Mouse (Mus musculus) kidney, postnatal 0 days (tissue): ENCODE measurements around the gene Hoxd10. TPM values are rescaled to one million over a fixed set of nuclear protein-coding genes. Genes with fewer than 3 reads are reported as not detected.
A peak's percentile ranks its signal among the peaks of the same experiment; 100 is the strongest.

ENCODE experiments used
- ATAC-seq: fragments of 200-750 bp; cut with Nextera tagmentation; replicated peaks from 2 replicates; pipeline ENCODE4 v1.8.0; 2017; ENCODE audit warnings: low read depth, moderate number of reproducible peaks, moderate TSS enrichment, moderate library complexity; ENCODE audit not compliant: low FRiP score
- DNase-seq: peaks from one replicate; pipeline ENCODE4 v3.0.0-alpha.2; 2016; ENCODE audit warnings: low spot score
- H3K27ac ChIP-seq: fragments of 300-500 bp; sonication (generic); 2 replicates; pipeline ENCODE4 v1.5.1; 2014; ENCODE audit warnings: mild to moderate bottlenecking
- H3K27me3 ChIP-seq: fragments of 300-500 bp; sonication (generic); 2 replicates; pipeline ENCODE4 v1.6.1; 2014; ENCODE audit warnings: low read length, mixed read lengths; ENCODE audit not compliant: insufficient read depth
- H3K36me3 ChIP-seq: fragments of 300-500 bp; sonication (generic); 2 replicates; pipeline ENCODE4 v1.6.1; 2014; ENCODE audit warnings: low read length, mixed read lengths; ENCODE audit not compliant: insufficient read depth
- H3K4me1 ChIP-seq: fragments of 300-500 bp; sonication (generic); replicated peaks from 2 replicates; pipeline ENCODE4 v1.6.1; 2014; ENCODE audit warnings: antibody characterized with exemption, low read length, mixed read lengths; ENCODE audit not compliant: insufficient read depth
- H3K4me2 ChIP-seq: fragments of 300-500 bp; sonication (generic); 2 replicates; pipeline ENCODE4 v1.6.1; 2014; ENCODE audit warnings: mild to moderate bottlenecking, low read length, moderate library complexity, mixed read lengths
- H3K4me3 ChIP-seq: fragments of 300-500 bp; sonication (generic); replicated peaks from 2 replicates; pipeline ENCODE4 v1.5.1; 2014; ENCODE audit warnings: low read depth, low read length
- H3K9ac ChIP-seq: fragments of 300-500 bp; sonication (generic); 2 replicates; pipeline ENCODE4 v1.6.1; 2014; ENCODE audit warnings: low read depth, low read length
- H3K9me3 ChIP-seq: fragments of 300-500 bp; sonication (generic); replicated peaks from 2 replicates; pipeline ENCODE4 v1.6.1; 2016; ENCODE audit warnings: low read length, inconsistent platforms, mixed read lengths
- CTCF ChIP-seq: IDR thresholded peaks from 2 replicates; pipeline ENCODE4 v1.5.1; 2016; ENCODE audit warnings: antibody characterized with exemption, low read depth, mild to moderate bottlenecking, moderate library complexity
- WGBS: fragments of 180-500 bp; shearing (Covaris S2); extraction: QIAGEN DNeasy Blood & Tissue Kit; methylation state at CpG from one replicate; pipeline ENCODE4 v1.1.7; 2014; 5-methylcytosine and 5-hydroxymethylcytosine counted together
- polyA plus RNA-seq: library from polyadenylated mRNA; unstranded; fragments of >200 nt; fragmentation: Nextera tagmentation; extraction: Ambion mirVana; gene quantifications from 2 replicates; pipeline ENCODE4 v1.2.1, GENCODE M21; 2015

Hoxd10 gene
- polyA plus RNA-seq, 1 experiment from 2014 or later, result 44.6 TPM

DNA sequence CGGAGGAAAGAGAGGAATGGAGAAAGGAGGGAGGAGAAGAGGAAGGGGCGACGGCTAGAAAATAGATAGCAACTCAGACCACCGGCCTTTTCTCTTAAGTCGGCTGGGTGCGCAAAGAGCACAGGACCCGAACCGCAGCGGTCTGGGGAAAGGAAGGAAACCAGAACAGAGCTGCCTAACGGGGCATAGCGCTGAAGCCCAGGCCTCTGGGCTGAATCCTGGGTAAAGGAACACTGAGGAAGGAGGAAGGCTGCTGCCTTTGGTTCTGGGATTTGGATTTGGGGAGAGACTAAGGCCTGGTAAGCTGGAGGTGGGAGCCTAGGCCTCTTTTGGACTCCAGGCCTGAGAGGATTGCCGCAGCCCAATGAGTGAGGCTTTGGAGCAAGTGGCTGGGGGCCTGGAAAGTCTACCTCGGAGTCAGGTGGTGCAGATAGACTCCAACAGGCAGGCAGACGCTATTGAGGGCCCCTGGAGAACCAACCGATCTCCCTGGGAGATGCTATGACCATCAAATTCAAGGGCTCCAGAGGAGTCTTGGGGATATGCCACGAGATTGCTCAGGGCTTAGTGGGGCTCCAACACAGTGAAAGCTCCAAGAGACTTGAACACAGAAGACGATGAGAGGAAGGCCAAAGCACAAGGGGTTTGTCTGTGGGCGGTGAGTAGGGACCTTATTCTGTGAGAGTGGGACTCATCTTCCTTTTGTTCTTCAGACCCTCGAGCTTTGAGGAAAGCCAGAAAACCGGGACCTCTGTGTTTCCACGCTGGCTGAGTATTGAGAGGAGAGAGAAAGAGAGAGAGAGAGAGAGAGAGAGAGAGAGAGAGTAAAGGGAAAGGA lies 10.9 kb upstream of the Hoxd10 start:
- Histone ChIP-seq H3K9me3 (no peaks in the 10 kb centered on the region), H3K36me3 (no peaks in the 10 kb centered on the region), H3K9ac (peak overlapping the region; percentile 98), H3K4me1 (peaks cover 8% of the 10 kb centered on the region; the same call in 1 of the 2 replicates), H3K4me3 (peak overlapping the region; percentile 82), H3K27me3 (peaks cover 5% of the 10 kb centered on the region; the same call in 1 of the 2 replicates), H3K27ac (peak overlapping the region; percentile 96), H3K4me2 (peak overlapping the region; percentile 76)
- ATAC-seq (no peak), DNase-seq (no peak)
- 6% methylated on average over 21 of the region's 21 CpGs for whole genome bisulfite sequencing
- no peak for TF ChIP-seq CTCF

DNA sequence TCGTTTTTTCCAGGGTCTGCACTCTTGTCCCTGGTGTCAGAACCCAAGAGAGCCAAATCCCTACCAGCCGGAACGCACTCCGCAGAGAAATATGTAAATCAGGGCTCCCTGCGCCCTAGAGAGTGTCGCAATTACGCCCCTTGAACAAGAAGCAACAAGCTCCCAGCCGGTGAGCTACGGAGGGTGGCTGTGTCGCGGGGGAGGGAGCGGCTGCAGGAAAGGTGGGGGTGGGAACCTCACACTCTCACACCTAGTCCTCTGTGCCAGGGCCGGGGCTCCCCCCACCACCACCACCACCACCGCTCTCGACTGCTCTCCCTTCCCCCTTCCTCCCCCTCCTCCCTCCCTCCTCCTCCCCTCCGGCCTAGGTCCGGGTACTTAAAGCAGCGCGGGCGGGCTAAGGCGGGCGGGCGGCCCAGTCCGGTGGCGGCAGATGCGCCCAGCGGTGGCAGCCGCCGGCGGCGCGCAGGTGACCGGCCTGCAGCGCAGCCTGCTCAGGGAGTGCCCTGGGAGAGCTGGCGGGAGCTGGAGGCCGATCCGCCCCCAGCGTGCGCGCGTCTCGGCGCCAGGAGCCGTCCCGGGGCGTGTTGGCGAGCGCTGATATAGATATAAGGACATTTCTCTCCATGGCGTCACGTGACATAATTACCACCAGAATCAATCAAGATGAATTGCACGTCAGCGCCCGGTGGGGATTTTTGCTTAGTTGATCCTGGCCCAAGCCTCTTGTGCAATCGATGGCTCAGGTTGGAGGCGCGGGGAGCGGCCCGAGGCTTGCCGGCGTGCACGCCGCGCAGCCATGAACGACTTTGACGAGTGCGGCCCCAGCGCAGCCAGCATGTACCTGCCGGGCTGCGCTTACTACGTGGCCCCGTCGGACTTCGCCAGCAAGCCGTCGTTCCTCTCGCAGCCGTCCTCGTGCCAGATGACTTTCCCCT lies 9.9 kb upstream of the Hoxd10 start:
- no peak for TF ChIP-seq CTCF
- peak overlapping the region; percentile 76 for H3K4me2 ChIP-seq
- H3K27ac ChIP-seq, result peak overlapping the region; percentile 96
- H3K27me3 ChIP-seq, result peaks cover 5% of the 10 kb centered on the region; the same call in 1 of the 2 replicates
- H3K36me3 ChIP-seq, result no peaks in the 10 kb centered on the region
- WGBS, result under 1% methylated on average over 73 of the region's 78 CpGs
- ATAC-seq (peak; percentile 68), DNase-seq (peak; percentile 82)
- H3K4me3 ChIP-seq, result peak overlapping the region; percentile 82
- H3K4me1 ChIP-seq, result peaks cover 3% of the 10 kb centered on the region; the same call in 1 of the 2 replicates
- H3K9me3 ChIP-seq, result no peaks in the 10 kb centered on the region
- H3K9ac ChIP-seq, result peak overlapping the region; percentile 98

DNA sequence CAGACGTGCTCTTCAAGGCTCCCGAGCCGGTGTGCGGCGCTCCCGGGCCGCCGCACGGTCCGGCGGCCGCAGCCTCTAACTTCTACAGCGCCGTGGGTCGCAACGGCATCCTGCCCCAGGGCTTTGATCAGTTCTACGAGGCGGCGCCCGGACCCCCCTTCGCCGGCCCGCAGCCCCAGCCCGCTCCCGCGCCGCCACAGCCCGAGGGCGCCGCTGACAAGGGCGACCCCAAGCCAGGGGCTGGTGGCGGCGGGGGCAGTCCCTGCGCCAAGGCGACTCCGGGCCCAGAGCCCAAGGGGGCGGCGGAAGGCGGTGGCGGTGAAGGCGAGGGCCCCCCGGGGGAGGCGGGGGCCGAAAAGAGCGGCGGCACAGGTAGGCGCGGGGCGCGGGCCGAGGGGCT lies 8.9 kb upstream of the Hoxd10 start:
- H3K4me2 ChIP-seq, result peak overlapping the region; percentile 76
- ATAC-seq (no peak), DNase-seq (no peak)
- 1% methylated on average over 30 of the region's 51 CpGs for WGBS
- H3K27ac ChIP-seq, result peak overlapping the region; percentile 96
- H3K27me3 ChIP-seq, result peaks cover 5% of the 10 kb centered on the region; the same call in 1 of the 2 replicates
- H3K4me3 ChIP-seq, result peak overlapping the region; percentile 82
- 0 out of 2 replicates have a peak, but pooled peaks cover 5% of the 10 kb centered on the region for H3K36me3 ChIP-seq
- H3K9ac ChIP-seq, result peak overlapping the region; percentile 98
- H3K4me1 ChIP-seq, result no peaks in the 10 kb centered on the region; the same call in 1 of the 2 replicates
- TF ChIP-seq CTCF, result no peak
- no peaks in the 10 kb centered on the region for H3K9me3 ChIP-seq

DNA sequence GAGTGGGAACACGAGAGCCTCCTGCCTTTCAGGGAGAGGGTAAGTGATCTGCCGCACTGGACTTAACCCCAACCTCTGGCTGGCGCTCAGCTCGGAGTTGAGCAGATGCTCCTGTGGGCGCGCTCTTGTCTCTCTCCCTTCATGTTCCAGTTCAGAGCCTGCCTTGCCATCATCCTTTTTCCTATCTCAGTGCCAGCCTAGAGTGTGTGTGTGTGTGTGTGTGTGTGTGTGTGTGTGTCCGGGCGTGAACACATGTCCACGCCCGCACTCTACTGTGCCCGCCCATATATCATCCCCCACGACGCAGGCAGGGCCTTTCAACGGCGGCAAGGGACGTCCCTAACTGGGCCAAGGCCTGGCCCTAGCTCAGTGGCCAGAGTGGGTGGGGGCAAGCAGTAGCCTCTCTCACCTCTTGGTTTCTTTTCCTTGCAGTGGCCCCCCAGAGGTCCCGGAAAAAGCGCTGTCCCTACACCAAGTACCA lies 8.2 kb upstream of the Hoxd10 start:
- ATAC-seq (peak; percentile 47), DNase-seq (no peak)
- no peak for TF ChIP-seq CTCF
- Histone ChIP-seq H3K9me3 (no peaks in the 10 kb centered on the region), H3K27me3 (peaks cover 5% of the 10 kb centered on the region; the same call in 1 of the 2 replicates), H3K4me2 (peak overlapping the region; percentile 76), H3K4me1 (no peaks in the 10 kb centered on the region; the same call in 1 of the 2 replicates), H3K27ac (peak overlapping the region; percentile 96), H3K4me3 (peak overlapping the region; percentile 82), H3K36me3 (0 out of 2 replicates have a peak, but pooled peaks cover 5% of the 10 kb centered on the region), H3K9ac (peak overlapping the region; percentile 98)
- WGBS, result under 1% methylated on average over 18 of the region's 18 CpGs

DNA sequence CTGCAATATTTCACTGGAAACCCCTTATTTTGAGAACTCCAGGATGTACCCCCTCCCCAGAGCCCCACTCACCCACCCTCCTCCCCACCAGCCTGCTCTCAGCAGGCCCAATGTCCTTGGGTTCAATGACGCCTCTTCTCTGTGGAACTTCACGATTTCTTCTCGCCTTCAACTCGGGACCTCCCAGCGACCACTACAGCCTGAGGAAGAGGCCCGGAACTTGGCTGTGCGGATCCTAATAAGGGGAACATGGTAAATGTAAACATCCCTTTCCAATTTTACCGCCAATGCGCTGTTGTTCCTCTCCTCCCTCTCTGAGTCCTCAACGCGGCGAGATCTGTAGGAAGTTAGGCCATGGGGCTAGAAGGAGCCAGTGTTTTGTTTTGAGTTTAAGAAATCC lies 7.6 kb upstream of the Hoxd10 start:
- TF ChIP-seq CTCF, result no peak
- peaks cover 5% of the 10 kb centered on the region; the same call in 1 of the 2 replicates for H3K27me3 ChIP-seq
- H3K4me1 ChIP-seq, result no peaks in the 10 kb centered on the region; the same call in 1 of the 2 replicates
- H3K27ac ChIP-seq, result peak overlapping the region; percentile 96
- peak overlapping the region; percentile 76 for H3K4me2 ChIP-seq
- DNase-seq (no peak), ATAC-seq (no peak)
- H3K9ac ChIP-seq, result peak overlapping the region; percentile 98
- 0 out of 2 replicates have a peak, but pooled peaks cover 5% of the 10 kb centered on the region for H3K36me3 ChIP-seq
- H3K9me3 ChIP-seq, result no peaks in the 10 kb centered on the region
- peak overlapping the region; percentile 82 for H3K4me3 ChIP-seq
- 8% methylated on average over 12 of the region's 12 CpGs for WGBS
